In genomic region chr4:4758376-4758775, GRCm38 (mm10) we compare ENCODE assay signal across 20 mouse cellular contexts. TPM values are rescaled to one million over a fixed set of nuclear protein-coding genes. Genes with fewer than 3 reads are reported as not detected.
A peak's percentile ranks its signal among the peaks of the same experiment; 100 is the strongest.
DNase-seq lines count a peak whose midpoint lies in the region; ATAC-seq and TF ChIP-seq lines count a peak whose summit lies in the region.
"Had no signal": no experiment of that assay in that cellular context is flagged by ENCODE, and none has a peak within 500 bp of the region (broad histone marks: within the 10 kb centered on the region; RNA-seq: fewer than 3 reads in every experiment).

No protein-coding gene starts in this region.

- H3K9ac ChIP-seq in hindbrain, postnatal 0 days (replicated peaks; ENCODE audit: low read length), result no peak overlapping the region
- no peak overlapping the region for H3K9ac ChIP-seq in hindbrain, embryonic 12.5 days
- H3K9ac ChIP-seq in lung, postnatal 0 days (replicated peaks; ENCODE audit: low read depth), result no peak overlapping the region
- H3K9ac ChIP-seq: heart, embryonic 15.5 days; lung, embryonic 15.5 days had no signal

- H3K36me3 ChIP-seq in hindbrain, postnatal 0 days (ENCODE audit: insufficient read depth, low read length), result no peaks in the 10 kb centered on the region; the same call in 1 of the 2 replicates
- no peaks in the 10 kb centered on the region; the same call in 1 of the 2 replicates for H3K36me3 ChIP-seq in hindbrain, embryonic 12.5 days
- no peaks in the 10 kb centered on the region for H3K36me3 ChIP-seq in lung, postnatal 0 days (ENCODE audit: insufficient read depth, low read length)
- H3K36me3 ChIP-seq: heart, embryonic 15.5 days; lung, embryonic 15.5 days had no signal

- H3K27ac ChIP-seq in hindbrain, postnatal 0 days, result no peak overlapping the region
- no peak overlapping the region for H3K27ac ChIP-seq in hindbrain, embryonic 12.5 days
- no peak overlapping the region for H3K27ac ChIP-seq in lung, postnatal 0 days (ENCODE audit: low read length)
- H3K27ac ChIP-seq: heart, embryonic 15.5 days; lung, embryonic 15.5 days had no signal

- no peak overlapping the region for H3K4me2 ChIP-seq in hindbrain, postnatal 0 days (ENCODE audit: low read depth, low read length)
- H3K4me2 ChIP-seq in hindbrain, embryonic 12.5 days (replicated peaks), result no peak overlapping the region
- H3K4me2 ChIP-seq in lung, postnatal 0 days (replicated peaks; ENCODE audit: low read depth, low read length), result no peak overlapping the region
- H3K4me2 ChIP-seq: heart, embryonic 15.5 days; lung, embryonic 15.5 days had no signal

- no peaks in the 10 kb centered on the region for H3K27me3 ChIP-seq in hindbrain, postnatal 0 days (ENCODE audit: insufficient read depth, low read length)
- H3K27me3 ChIP-seq in hindbrain, embryonic 12.5 days, result no peaks in the 10 kb centered on the region
- H3K27me3 ChIP-seq in lung, postnatal 0 days (replicated peaks; ENCODE audit: insufficient read depth, low read length), result no peaks in the 10 kb centered on the region
- H3K27me3 ChIP-seq: heart, embryonic 15.5 days; lung, embryonic 15.5 days; megakaryocyte, embryonic 14.5 days had no signal

- no peaks in the 10 kb centered on the region for H3K4me1 ChIP-seq in hindbrain, postnatal 0 days (ENCODE audit: insufficient read depth, low read length)
- H3K4me1 ChIP-seq in hindbrain, embryonic 12.5 days, result no peaks in the 10 kb centered on the region
- no peaks in the 10 kb centered on the region for H3K4me1 ChIP-seq in lung, postnatal 0 days (ENCODE audit: insufficient read depth, low read depth, low read length)
- H3K4me1 ChIP-seq: heart, embryonic 15.5 days; lung, embryonic 15.5 days; megakaryocyte, embryonic 14.5 days had no signal

- no peak for TF ChIP-seq EP300 in lung, postnatal 0 days (IDR thresholded peaks at IDR 0.05)

- ATAC-seq in hindbrain, postnatal 0 days, result no peak
- no peak for ATAC-seq in hindbrain, embryonic 12.5 days (ENCODE audit: low FRiP score)
- ATAC-seq in lung, postnatal 0 days, result no peak
- 0 out of 2 replicates have a peak, but pooled peaks have one; percentile 39 for ATAC-seq in megakaryocyte-erythroid progenitor cell, adult 5-6 weeks (replicated peaks; ENCODE audit: low FRiP score, low TSS enrichment, poor library complexity, severe bottlenecking)
- ATAC-seq: activated CD4-positive, CD25-positive, alpha-beta regulatory T cell, adult 4 months; forebrain, embryonic 14.5 days had no signal

- WGBS in hindbrain, postnatal 0 days, result 88% methylated on average over 4 of the region's 4 CpGs
- 94% methylated on average over 4 of the region's 4 CpGs for WGBS in hindbrain, embryonic 12.5 days
- WGBS in lung, postnatal 0 days, result 85% methylated on average over 4 of the region's 4 CpGs

- peak; percentile 52 for TF ChIP-seq CTCF in hindbrain, postnatal 0 days (IDR thresholded peaks at IDR 0.05; ENCODE audit: low read depth)
- peak; percentile 33 for TF ChIP-seq CTCF in lung, postnatal 0 days (IDR thresholded peaks at IDR 0.05)

- peak; percentile 17 for DNase-seq in hindbrain, postnatal 0 days (ENCODE audit: low spot score)
- DNase-seq in lung, postnatal 0 days (ENCODE audit: low spot score), result no peak
- DNase-seq in lung, postnatal 10 days, result no peak
- DNase-seq in R1 (ENCODE audit: low read depth, low spot score), result peak; percentile 30
- no peak for DNase-seq in right cerebral cortex, adult 2 months (ENCODE audit: low spot score in 2 of 2)
- no peak for DNase-seq in B cell, adult 2 months
- DNase-seq: adrenal gland, postnatal 14 days; cerebellum, adult 9-10 months; heart, adult 11 months; kidney, postnatal 36 days; right cerebral cortex, postnatal 25 days; thymus, postnatal 14 days had no signal

- no peak overlapping the region for H3K4me3 ChIP-seq in hindbrain, postnatal 0 days (ENCODE audit: low read length)
- no peak overlapping the region for H3K4me3 ChIP-seq in hindbrain, embryonic 12.5 days
- no peak overlapping the region for H3K4me3 ChIP-seq in lung, postnatal 0 days (ENCODE audit: low read depth, low read length)
- H3K4me3 ChIP-seq: erythroblast, embryonic 14.5 days; heart, embryonic 15.5 days; lung, embryonic 15.5 days; megakaryocyte, embryonic 14.5 days had no signal

- H3K9me3 ChIP-seq in hindbrain, postnatal 0 days (ENCODE audit: low read length), result no peaks in the 10 kb centered on the region
- H3K9me3 ChIP-seq in hindbrain, embryonic 12.5 days (replicated peaks), result no peaks in the 10 kb centered on the region
- no peaks in the 10 kb centered on the region for H3K9me3 ChIP-seq in lung, postnatal 0 days (ENCODE audit: low read length)
- H3K9me3 ChIP-seq: heart, embryonic 15.5 days; lung, embryonic 15.5 days; megakaryocyte, embryonic 14.5 days had no signal

RNA-seq across cellular contexts. Expression of gene Impad1, which starts 34.8 kb away (rescaled TPM):
- total RNA-seq in hindbrain, postnatal 0 days (2014; rRNA removed), result 99.6 and 104 TPM in 2 replicates
- 42.5 and 43.3 TPM in 2 replicates for polyA plus RNA-seq in hindbrain, postnatal 0 days (2015; fragmentation: Nextera tagmentation; extraction: Ambion mirVana)
- polyA plus RNA-seq in hindbrain, embryonic 12.5 days (2016; fragmentation: Nextera tagmentation; extraction: Ambion mirVana), result 45.5 and 52.8 TPM in 2 replicates
- 24.5 and 25.2 TPM in 2 replicates for polyA plus RNA-seq in lung, postnatal 0 days (2015; fragmentation: Nextera tagmentation; extraction: Ambion mirVana)
- 12.0 and 21.3 TPM in 2 replicates for total RNA-seq in megakaryocyte-erythroid progenitor cell, adult 5-6 weeks (2014; fragmentation: Nextera tagmentation)
- total RNA-seq in megakaryocyte-erythroid progenitor cell, adult 5-6 weeks (2017), result 39.4 and 40.6 TPM in 2 replicates

Comparison
In these comparisons a context has a peak if more than half of its experiments do, and no peak if none do; other contexts are left out.
1. DNase-seq: peak in hindbrain, postnatal 0 days (single experiment) and R1 (single experiment); none in lung, postnatal 0 days (single experiment), lung, postnatal 10 days (single experiment), right cerebral cortex, adult 2 months (0 of 2) and B cell, adult 2 months (0 of 2).